Mouse (Mus musculus): ENCODE measurements around the gene Bmt2. TPM values are rescaled to one million over a fixed set of nuclear protein-coding genes. Genes with fewer than 3 reads are reported as not detected.

Gene Bmt2
- polyA plus RNA-seq (2015; fragmentation: Nextera tagmentation; extraction: Ambion mirVana) = 13.2 and 14.8 TPM in 2 replicates

- Histone ChIP-seq H3K4me2 (replicated peaks) (peak within 1 kb of the TSS; percentile 85), H3K9ac (peak within 1 kb of the TSS; percentile 95), H3K4me3 (replicated peaks) (peak within 1 kb of the TSS; percentile 90), H3K9me3 (no peaks in the 10 kb centered on the region), H3K4me1 (replicated peaks) (no peaks in the 10 kb centered on the region), H3K36me3 (no peaks in the 10 kb centered on the region), H3K27ac (peak within 1 kb of the TSS; percentile 93), H3K27me3 (replicated peaks) (no peaks in the 10 kb centered on the region)
- peak; percentile 99 for ATAC-seq
- WGBS = under 1% methylated on average over 37 of the region's 37 CpGs
Measured at GRCm38 (mm10) chr6:13677818-13678282, at the start of gene Bmt2. TSS of gene Bmt2 (minus strand) at chr6:13677966.

GRCm38 (mm10) chr6:13722166-13722565 is 44.4 kb upstream of the Bmt2 start:
- no peaks in the 10 kb centered on the region for H3K36me3 ChIP-seq
- H3K4me3 ChIP-seq (replicated peaks) = no peak overlapping the region
- H3K4me1 ChIP-seq (replicated peaks) = no peaks in the 10 kb centered on the region
- no peak for ATAC-seq
- no peaks in the 10 kb centered on the region for H3K9me3 ChIP-seq
- 93% methylated on average over 3 of the region's 3 CpGs for WGBS
- H3K27me3 ChIP-seq (replicated peaks) = no peaks in the 10 kb centered on the region
- H3K9ac ChIP-seq = no peak overlapping the region
- H3K4me2 ChIP-seq (replicated peaks) = no peak overlapping the region
- no peak overlapping the region for H3K27ac ChIP-seq

GRCm38 (mm10) chr6:13714867-13715266 is 37.1 kb upstream of the Bmt2 start:
- Histone ChIP-seq H3K9ac (no peak overlapping the region), H3K4me2 (replicated peaks) (no peak overlapping the region), H3K36me3 (no peaks in the 10 kb centered on the region), H3K27ac (no peak overlapping the region), H3K4me1 (replicated peaks) (no peaks in the 10 kb centered on the region), H3K27me3 (replicated peaks) (no peaks in the 10 kb centered on the region), H3K9me3 (no peaks in the 10 kb centered on the region), H3K4me3 (replicated peaks) (no peak overlapping the region)
- ATAC-seq = no peak
- WGBS = 83% methylated on average over 3 of the region's 3 CpGs

GRCm38 (mm10) chr6:13696882-13697281 is 19.1 kb upstream of the Bmt2 start:
- Histone ChIP-seq H3K4me3 (replicated peaks) (no peak overlapping the region), H3K4me1 (replicated peaks) (no peaks in the 10 kb centered on the region), H3K4me2 (replicated peaks) (no peak overlapping the region), H3K9me3 (no peaks in the 10 kb centered on the region), H3K27ac (no peak overlapping the region), H3K9ac (no peak overlapping the region), H3K36me3 (no peaks in the 10 kb centered on the region), H3K27me3 (replicated peaks) (no peaks in the 10 kb centered on the region)
- 82% methylated on average over 4 of the region's 4 CpGs for WGBS
- no peak for ATAC-seq

GRCm38 (mm10) chr6:13695103-13695845 is 17.5 kb upstream of the Bmt2 start:
- no peak for ATAC-seq
- Histone ChIP-seq H3K27ac (no peak overlapping the region), H3K9me3 (no peaks in the 10 kb centered on the region), H3K36me3 (no peaks in the 10 kb centered on the region), H3K9ac (no peak overlapping the region), H3K27me3 (replicated peaks) (no peaks in the 10 kb centered on the region), H3K4me1 (replicated peaks) (no peaks in the 10 kb centered on the region), H3K4me3 (replicated peaks) (no peak overlapping the region), H3K4me2 (replicated peaks) (no peak overlapping the region)
- 86% methylated on average over 2 of the region's 2 CpGs for WGBS

GRCm38 (mm10) chr6:13691657-13692294 is 14.0 kb upstream of the Bmt2 start:
- no peak overlapping the region for H3K9ac ChIP-seq
- 68% methylated on average over 2 of the region's 2 CpGs for WGBS
- no peaks in the 10 kb centered on the region for H3K4me1 ChIP-seq (replicated peaks)

GRCm38 (mm10) chr6:13690398-13690797 is 12.6 kb upstream of the Bmt2 start:
- Histone ChIP-seq H3K9ac (no peak overlapping the region), H3K36me3 (no peaks in the 10 kb centered on the region), H3K9me3 (no peaks in the 10 kb centered on the region), H3K27ac (no peak overlapping the region), H3K4me2 (replicated peaks) (no peak overlapping the region), H3K27me3 (replicated peaks) (no peaks in the 10 kb centered on the region), H3K4me3 (replicated peaks) (no peak overlapping the region), H3K4me1 (replicated peaks) (no peaks in the 10 kb centered on the region)
- no peak for ATAC-seq

More at GRCm38 (mm10) chr6:13691657-13692294, 14.0 kb upstream of the Bmt2 start:
- no peak for ATAC-seq
- Histone ChIP-seq H3K36me3 (no peaks in the 10 kb centered on the region), H3K4me3 (replicated peaks) (no peak overlapping the region), H3K27me3 (replicated peaks) (no peaks in the 10 kb centered on the region), H3K4me2 (replicated peaks) (no peak overlapping the region), H3K9me3 (no peaks in the 10 kb centered on the region), H3K27ac (no peak overlapping the region)

- WGBS = 97% methylated on average over 2 of the region's 2 CpGs
- H3K4me1 ChIP-seq (replicated peaks) = no peaks in the 10 kb centered on the region
- H3K9ac ChIP-seq = no peak overlapping the region
- no peaks in the 10 kb centered on the region for H3K36me3 ChIP-seq
- no peak overlapping the region for H3K4me3 ChIP-seq (replicated peaks)
- H3K27ac ChIP-seq = no peak overlapping the region
- H3K9me3 ChIP-seq = no peaks in the 10 kb centered on the region
- no peak for ATAC-seq
- no peaks in the 10 kb centered on the region for H3K27me3 ChIP-seq (replicated peaks)
- H3K4me2 ChIP-seq (replicated peaks) = no peak overlapping the region
Measured at GRCm38 (mm10) chr6:13683929-13684595, 6.3 kb upstream of the Bmt2 start.

GRCm38 (mm10) chr6:13678349-13678748 is 583 bp upstream of the Bmt2 start:
- H3K9me3 ChIP-seq = no peaks in the 10 kb centered on the region
- no peak overlapping the region for H3K9ac ChIP-seq
- no peak for ATAC-seq
- WGBS = 13% methylated on average over 5 of the region's 5 CpGs
- peak overlapping the region; percentile 85 for H3K4me2 ChIP-seq (replicated peaks)
- peak overlapping the region; percentile 90 for H3K4me3 ChIP-seq (replicated peaks)
- H3K4me1 ChIP-seq (replicated peaks) = no peaks in the 10 kb centered on the region
- H3K27me3 ChIP-seq (replicated peaks) = no peaks in the 10 kb centered on the region
- H3K27ac ChIP-seq = 0 out of 2 replicates have a peak overlapping the region, but pooled peaks have one; percentile 58
- no peaks in the 10 kb centered on the region for H3K36me3 ChIP-seq

GRCm38 (mm10) chr6:13677141-13677761 is 515 bp downstream of the Bmt2 start:
- Histone ChIP-seq H3K4me2 (replicated peaks) (peak overlapping the region; percentile 85), H3K36me3 (no peaks in the 10 kb centered on the region), H3K4me3 (replicated peaks) (peak overlapping the region; percentile 90), H3K9me3 (no peaks in the 10 kb centered on the region), H3K4me1 (replicated peaks) (no peaks in the 10 kb centered on the region), H3K9ac (peak overlapping the region; percentile 95), H3K27ac (peak overlapping the region; percentile 93), H3K27me3 (replicated peaks) (no peaks in the 10 kb centered on the region)
- under 1% methylated on average over 39 of the region's 43 CpGs for WGBS
- peak; percentile 83 for ATAC-seq

- Histone ChIP-seq H3K9me3 (no peaks in the 10 kb centered on the region), H3K9ac (no peak overlapping the region), H3K27ac (no peak overlapping the region), H3K4me2 (replicated peaks) (peak overlapping the region; percentile 85), H3K4me3 (replicated peaks) (peak overlapping the region; percentile 90; the same call in 1 of the 2 replicates), H3K27me3 (replicated peaks) (no peaks in the 10 kb centered on the region), H3K4me1 (replicated peaks) (no peaks in the 10 kb centered on the region), H3K36me3 (no peaks in the 10 kb centered on the region)
- ATAC-seq = no peak
Measured at GRCm38 (mm10) chr6:13676196-13676595, 1.6 kb downstream of the Bmt2 start.
